Mouse (Mus musculus) hematopoietic stem cell, adult 5-6 weeks (primary cell): ENCODE data around the gene Acr. TPM values are rescaled to one million over a fixed set of nuclear protein-coding genes. Genes with fewer than 3 reads are reported as not detected.

Source experiments
- ATAC-seq, 2 experiments: fragments of 125-278 bp in 1 of 2; replicated peaks in 1 of 2; 2 replicates each; pipeline ENCODE4 v1.8.0; 2016 to 2017; ENCODE audit warnings: inconsistent platforms in 2 of 2, mild to moderate bottlenecking in 2 of 2, moderate number of reproducible peaks in 2 of 2, low read depth in 1 of 2, moderate TSS enrichment in 1 of 2; ENCODE audit not compliant: low FRiP score in 2 of 2, poor library complexity in 2 of 2, severe bottlenecking in 2 of 2, insufficient read depth in 1 of 2, low TSS enrichment in 1 of 2
- total RNA-seq: library from RNA; stranded (forward); fragments of 172-1452, 232-1000 nt; gene quantifications from 2 replicates; pipeline ENCODE4 v1.2.3, GENCODE M21; 2017

Acr gene
- total RNA-seq, 1 experiment from 2014 or later = not detected

DNA sequence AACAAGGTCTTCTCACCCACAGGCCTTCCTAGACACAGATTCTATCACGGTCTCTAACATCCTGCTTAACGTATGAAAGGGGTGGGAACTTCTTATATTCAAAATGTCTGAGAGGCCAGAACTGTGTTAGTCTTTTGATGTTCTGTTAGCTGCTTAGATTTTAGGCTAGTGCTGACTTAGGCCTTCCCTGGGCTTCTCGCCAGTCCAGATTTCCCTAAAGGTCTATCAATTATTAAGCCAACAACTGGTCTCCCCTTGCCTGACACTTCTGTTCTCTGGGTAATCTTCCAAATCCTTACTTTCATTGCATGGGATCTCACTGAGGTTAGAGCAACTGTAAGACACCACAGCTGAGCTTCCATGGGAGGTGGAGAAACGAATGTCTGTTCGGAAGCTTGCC lies 21.0 kb downstream of the Acr start:
- ATAC-seq = no peak

DNA sequence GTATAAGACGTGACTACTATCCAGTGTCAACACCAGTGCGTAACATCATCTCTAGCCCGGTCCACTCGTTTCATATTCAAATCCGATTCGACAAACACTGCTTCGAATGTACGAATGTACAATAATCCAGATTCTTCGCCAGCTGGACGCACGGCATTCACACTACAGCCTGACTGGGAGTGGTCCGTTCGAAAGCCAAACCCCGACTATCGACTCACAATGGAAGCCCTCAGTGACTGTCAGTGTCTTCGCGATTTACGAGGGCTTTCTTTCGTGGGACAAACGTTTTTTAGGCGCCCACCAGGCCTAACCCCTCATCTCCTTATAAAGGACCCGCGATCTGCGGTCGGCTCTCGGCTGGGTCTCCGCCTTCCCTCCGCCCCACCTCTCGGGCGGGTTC lies 23.2 kb downstream of the Acr start:
- ATAC-seq = no peak; a peak in 1 of 4 replicates

DNA sequence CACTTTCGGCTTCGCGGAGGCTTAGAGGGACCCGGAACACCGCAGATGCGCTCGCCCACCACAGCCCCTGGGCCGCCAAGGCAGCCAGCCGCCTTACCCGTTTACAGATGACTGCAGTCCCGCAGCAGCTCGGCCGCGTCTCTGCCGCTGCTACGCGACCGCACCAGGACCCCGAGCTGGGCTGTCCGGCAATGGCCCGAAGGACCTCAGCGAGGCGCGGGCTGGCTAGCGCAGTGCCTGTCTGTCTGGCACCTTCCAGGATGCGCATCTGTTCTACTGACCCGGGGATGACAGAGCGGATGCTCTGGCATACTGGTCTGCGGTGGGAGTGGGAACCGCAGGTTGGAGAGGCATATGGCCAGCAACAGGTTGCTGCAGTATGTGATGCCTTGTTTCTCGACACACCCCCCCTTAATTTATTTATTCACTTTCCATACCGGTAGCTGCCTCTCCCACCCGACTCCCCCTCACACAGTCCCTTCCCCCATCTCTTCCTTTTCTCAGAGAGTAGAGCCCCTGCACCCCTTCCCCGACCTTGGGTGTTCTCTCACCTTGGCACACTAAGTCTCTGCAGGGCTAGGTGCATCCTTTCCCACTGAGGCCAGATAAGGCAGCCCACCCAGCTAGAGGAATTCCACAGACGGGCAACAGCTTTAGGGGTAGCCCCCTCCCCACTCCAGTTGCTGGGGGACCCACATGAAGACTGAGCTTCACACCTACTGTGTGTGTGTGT lies 23.8 kb downstream of the Acr start, which contains the start of gene Rabl2:
TSS of gene Rabl2 (minus strand) at position 201 of the 733 bp plus-strand sequence.
- ATAC-seq = peak; percentile 94 to 98

DNA sequence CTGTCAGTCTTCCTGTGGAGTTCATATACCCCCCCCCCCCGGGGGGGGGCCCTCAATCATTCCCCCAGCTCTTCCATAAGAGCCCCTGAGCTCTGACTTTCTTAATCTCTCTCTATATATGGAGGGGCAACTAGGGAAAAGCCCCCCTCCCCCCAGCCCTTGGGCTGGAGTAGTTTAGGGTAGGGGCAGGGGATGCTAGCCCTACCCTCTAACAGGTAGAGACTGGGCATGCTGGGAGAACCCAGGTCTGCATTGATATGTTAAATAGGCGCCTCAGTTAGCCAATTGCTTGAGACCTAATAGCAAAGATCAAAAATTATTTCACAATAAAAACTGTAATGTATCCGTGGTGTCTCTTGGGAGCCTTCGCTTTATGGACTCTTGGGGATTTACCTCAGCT lies 24.4 kb downstream of the Acr start:
- ATAC-seq = no peak

DNA sequence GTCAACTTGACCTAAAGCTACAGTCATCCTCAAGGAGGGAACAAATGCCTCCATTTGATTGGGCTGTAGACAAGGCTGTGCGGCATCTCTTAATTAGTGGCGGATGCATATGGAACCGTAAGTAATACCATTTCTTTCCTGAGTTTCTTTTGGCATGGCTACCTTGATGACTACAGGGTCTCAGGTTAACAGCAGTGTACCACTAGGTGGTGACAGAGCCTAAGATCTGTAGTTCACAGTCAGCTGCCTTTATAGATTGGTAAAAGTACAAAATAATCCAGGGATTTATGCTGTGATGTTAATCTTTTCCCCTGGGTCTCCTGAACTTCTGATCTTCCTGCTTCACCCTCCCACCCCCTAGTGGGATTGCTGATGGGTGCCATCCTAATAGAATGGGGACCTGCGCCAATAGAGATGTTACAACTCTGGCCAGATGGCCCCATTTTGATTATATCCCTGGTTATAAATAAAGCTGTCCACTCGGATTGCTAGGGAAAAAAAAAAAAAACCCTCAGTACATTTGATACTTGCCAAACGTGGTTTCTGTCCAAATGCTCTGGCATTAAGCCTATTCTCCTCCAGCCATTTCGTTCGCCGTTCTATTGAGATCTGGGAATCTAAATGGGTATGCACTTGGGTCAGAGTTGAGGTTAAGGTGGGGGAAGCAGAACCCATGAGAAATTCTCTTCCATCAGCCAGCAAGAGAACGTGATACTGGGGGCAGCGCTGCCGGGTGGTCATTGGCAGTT lies 37.9 kb downstream of the Acr start:
- peak; percentile 54 to 63; a peak in 3 of 4 replicates for ATAC-seq

DNA sequence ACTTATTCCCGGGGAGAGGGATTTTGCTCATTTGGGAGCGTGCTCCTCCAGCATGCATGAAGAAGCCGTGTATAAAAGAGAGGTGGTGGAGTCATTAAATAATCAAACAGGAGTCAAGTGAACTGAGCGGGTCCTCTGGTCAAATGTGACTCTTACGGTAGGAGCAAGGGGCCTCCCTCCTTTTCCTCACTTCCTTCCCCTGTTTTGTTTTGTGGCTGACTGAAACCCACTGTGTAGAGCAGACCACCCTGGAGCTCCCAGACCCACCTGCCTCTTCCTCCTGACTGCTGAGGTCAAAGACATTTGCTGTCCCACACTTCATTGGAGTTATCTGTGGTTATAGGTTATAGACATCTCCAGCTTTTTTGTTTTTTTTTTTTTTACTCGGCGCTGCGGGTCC lies 39.4 kb downstream of the Acr start:
- ATAC-seq = peak; percentile 35 to 61; a peak in 3 of 4 replicates

DNA sequence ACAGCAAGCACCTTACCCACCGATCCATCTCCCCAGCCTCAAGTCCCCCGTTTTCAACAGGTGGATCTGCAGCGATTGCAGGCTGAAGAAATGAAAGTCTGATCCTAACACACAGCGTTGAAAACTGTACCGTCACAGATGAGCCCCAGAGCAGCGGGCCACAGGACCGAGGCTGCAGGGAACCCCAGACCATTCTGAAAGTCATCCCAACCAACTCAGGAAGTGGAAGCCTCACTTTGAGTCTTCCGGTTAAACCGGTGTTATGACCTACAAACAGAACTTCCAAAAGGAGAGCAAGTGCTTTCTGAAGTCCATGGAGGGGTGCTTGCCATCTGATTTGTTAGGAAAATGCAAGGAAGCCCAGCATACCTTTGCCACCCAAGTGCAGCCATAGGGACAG lies 39.8 kb downstream of the Acr start:
- peak; percentile 68 to 75 for ATAC-seq

DNA sequence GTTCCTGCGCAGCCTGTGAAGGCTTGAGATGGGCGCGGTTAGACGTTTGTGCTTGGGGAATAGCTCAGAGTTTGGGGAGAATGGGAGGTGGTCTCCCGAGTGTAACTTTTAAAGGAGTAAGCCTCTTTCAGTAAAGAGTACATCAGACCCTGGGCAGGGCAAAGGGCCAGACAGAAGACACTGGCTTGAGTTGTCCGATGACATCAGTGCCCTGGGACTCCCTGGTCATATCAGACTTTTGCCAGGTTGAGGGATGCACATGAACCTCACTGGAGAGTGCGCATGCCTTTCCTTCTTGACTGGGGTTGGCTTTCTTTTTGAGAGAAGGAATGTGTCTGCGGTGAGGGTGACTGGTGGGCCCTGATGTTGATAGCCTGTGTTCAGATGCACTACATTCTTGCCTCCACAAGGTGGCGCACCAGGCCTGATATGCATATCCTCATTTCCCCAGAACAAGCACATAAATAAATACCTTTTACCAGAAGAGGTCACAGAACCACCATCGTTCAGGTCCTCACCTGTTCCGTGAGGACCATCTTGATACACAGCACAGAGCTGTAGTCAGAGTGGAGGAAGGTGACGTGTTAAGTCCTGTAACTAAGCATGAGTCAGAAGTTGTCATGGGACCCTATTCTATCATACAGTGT lies 54.3 kb downstream of the Acr start:
- ATAC-seq = peak; percentile 62; a peak in 3 of 4 replicates

DNA sequence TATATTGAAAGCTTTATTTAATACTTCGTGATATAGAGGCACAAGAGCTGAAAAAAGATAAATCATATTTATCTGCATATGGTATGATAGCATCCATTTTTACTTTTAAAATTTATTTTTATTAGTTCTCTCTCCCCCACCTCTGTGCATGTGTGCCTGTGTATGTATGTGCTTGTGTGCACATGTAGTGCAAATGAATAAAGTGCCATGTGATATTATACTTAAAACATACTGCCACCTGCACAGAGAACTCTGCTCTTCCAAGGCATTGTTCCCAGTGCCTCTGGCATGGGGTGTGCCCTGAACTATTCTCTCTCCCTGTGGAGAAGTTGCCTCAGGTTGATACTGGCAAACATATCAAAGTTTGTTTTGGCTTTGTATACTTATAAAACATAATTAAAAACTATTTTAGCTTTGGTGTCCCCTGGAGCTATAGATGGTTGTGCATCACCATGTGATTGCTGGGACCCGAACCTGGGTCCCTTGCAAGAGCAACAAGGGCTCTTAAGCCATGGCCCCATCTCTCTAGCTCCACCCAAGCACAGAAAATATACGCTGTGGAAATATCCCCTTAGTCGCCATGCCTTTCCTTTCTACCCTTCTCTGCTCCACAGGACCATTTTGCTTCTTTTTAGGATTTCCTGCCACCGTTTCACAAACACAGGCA lies 55.0 kb downstream of the Acr start:
- 0 out of 4 replicates have a peak, but pooled peaks of 1 of the 2 experiments have one; percentile 2 for ATAC-seq

DNA sequence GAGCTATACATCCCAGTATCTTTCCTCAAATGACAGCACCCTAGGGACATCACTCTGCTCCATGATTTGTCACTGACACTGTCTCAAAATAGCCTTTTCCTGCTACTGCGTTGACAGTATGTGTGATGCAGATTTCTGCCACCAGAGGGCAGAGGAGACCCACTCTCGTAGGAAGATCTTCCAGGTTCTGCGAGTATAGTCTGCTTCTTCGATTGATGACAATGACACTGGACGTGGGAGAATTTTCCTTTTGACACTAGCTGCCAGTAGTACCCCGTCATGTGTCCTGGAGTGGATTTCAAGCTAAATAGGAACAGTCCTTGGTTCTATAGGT lies 55.5 kb downstream of the Acr start:
- ATAC-seq = peak; percentile 75 to 82

Other genes starting within 250 kb of the Acr start
- not detected in 2 replicates for gene Adm2, start 245.6 kb upstream of the Acr start, total RNA-seq
- gene Miox, start 233.9 kb upstream of the Acr start, total RNA-seq = not detected in 2 replicates
- gene Lmf2, start 212.7 kb upstream of the Acr start, total RNA-seq = 15.7 and 17.2 TPM in 2 replicates
- 102 and 104 TPM in 2 replicates for gene Ncaph2, start 212.6 kb upstream of the Acr start, total RNA-seq
- gene Sco2, start 194.5 kb upstream of the Acr start, total RNA-seq = 19.7 and 26.6 TPM in 2 replicates
- not detected in 2 replicates for gene Tymp, start 191.3 kb upstream of the Acr start, total RNA-seq
- gene Odf3b, start 189.0 kb upstream of the Acr start, total RNA-seq = 11.7 and 21.6 TPM in 2 replicates
- gene Klhdc7b, start 183.4 kb upstream of the Acr start, total RNA-seq = 0.10 and 0.38 TPM in 2 replicates
- gene Syce3, start 157.8 kb upstream of the Acr start, total RNA-seq = not detected in 2 replicates
- gene Cpt1b, start 142.5 kb upstream of the Acr start, total RNA-seq = 1.3 TPM in 1 of 2 replicates, not detected in the other
- gene C730034F03Rik, start 138.7 kb upstream of the Acr start, total RNA-seq = 4.9 and 13.3 TPM in 2 replicates
- not detected in 2 replicates for gene Gm44502, start 138.6 kb upstream of the Acr start, total RNA-seq
- 29.7 and 32.6 TPM in 2 replicates for gene Chkb, start 138.4 kb upstream of the Acr start, total RNA-seq
- not detected in 2 replicates for gene Mapk8ip2, start 114.4 kb upstream of the Acr start, total RNA-seq
- gene Arsa, start 90.9 kb upstream of the Acr start, total RNA-seq = 7.1 and 11.3 TPM in 2 replicates
- gene Shank3, start 68.7 kb upstream of the Acr start, total RNA-seq = 4.5 and 12.2 TPM in 2 replicates
- 13.0 TPM in 2 replicates for gene Rabl2, start 23.6 kb downstream of the Acr start, total RNA-seq